Mouse (Mus musculus): ENCODE data around the gene Ubald2.

DNA sequence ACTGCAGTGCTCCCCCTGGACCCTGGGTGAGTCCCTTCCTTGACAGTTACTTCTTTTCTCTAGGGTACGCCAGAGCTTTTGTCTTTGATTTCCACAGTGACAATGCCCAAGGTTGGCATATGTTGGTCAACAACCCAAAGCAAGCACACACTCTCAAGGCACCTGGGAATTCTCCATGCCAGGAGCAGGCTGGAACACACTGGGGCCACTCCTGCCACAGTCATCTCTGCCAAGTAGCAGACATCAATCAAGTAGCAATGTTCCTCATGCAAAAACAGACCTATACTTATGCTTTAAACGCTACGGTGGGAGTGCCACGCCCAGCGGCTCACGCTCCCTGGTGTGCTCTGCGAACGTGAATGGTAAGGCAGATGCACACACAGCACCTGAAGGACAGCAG, 47.1 kb downstream of the Ubald2 start:
- TF ChIP-seq EP300 (IDR thresholded peaks at IDR 0.05; ENCODE audit: low read depth) (no peak), CTCF (IDR thresholded peaks at IDR 0.05; ENCODE audit: low read depth) (no peak)
